Mouse (Mus musculus) ES-Bruce4 (cell line): ENCODE measurements around the gene Hdc. TPM values are rescaled to one million over a fixed set of nuclear protein-coding genes. Genes with fewer than 3 reads are reported as not detected.
"Not testable (repeated sequence)": the region's sequence is repeated elsewhere in the genome, so short reads cannot be mapped to it uniquely, and the experiment has no call there.

Source experiments
- H3K27ac ChIP-seq: 2 replicates; pipeline ENCODE4 v1.5.1; 2012; ENCODE audit warnings: low read length, inconsistent platforms; ENCODE audit not compliant: insufficient read depth
- H3K27me3 ChIP-seq: 2 replicates; pipeline ENCODE4 v1.6.1; 2012; ENCODE audit warnings: mild to moderate bottlenecking, low read length, inconsistent platforms; ENCODE audit not compliant: control insufficient read depth, poor library complexity, insufficient read depth, severe bottlenecking
- H3K36me3 ChIP-seq: 2 replicates; pipeline ENCODE4 v1.6.1; 2012; ENCODE audit warnings: inconsistent platforms, mild to moderate bottlenecking, low read length, moderate library complexity; ENCODE audit not compliant: control insufficient read depth, poor library complexity, insufficient read depth, severe bottlenecking
- H3K4me1 ChIP-seq: one replicate; pipeline ENCODE4 v1.8.1; 2011; ENCODE audit warnings: low read length; ENCODE audit not compliant: control insufficient read depth, insufficient read depth
- H3K4me3 ChIP-seq: 2 replicates; pipeline ENCODE4 v1.5.1; 2011; ENCODE audit warnings: low read depth, mild to moderate bottlenecking, low read length
- H3K9ac ChIP-seq: 2 replicates; pipeline ENCODE4 v1.6.1; 2012; ENCODE audit warnings: low read depth, mild to moderate bottlenecking, inconsistent platforms; ENCODE audit not compliant: poor library complexity, severe bottlenecking
- H3K9me3 ChIP-seq: replicated peaks from 2 replicates; pipeline ENCODE4 v1.6.1; 2012; ENCODE audit warnings: mild to moderate bottlenecking, low read length, inconsistent platforms; ENCODE audit not compliant: control insufficient read depth, poor library complexity, insufficient read depth, severe bottlenecking
- CTCF ChIP-seq: IDR thresholded peaks from one replicate; pipeline ENCODE4 v1.8.1; 2011; ENCODE audit warnings: low read depth, low read length
- EP300 ChIP-seq: IDR thresholded peaks from 2 replicates; pipeline ENCODE4 v1.6.1; 2011; ENCODE audit warnings: low read depth, low read length; ENCODE audit not compliant: insufficient read depth
- POLR2A ChIP-seq: IDR thresholded peaks from one replicate; pipeline ENCODE4 v1.8.1; 2011; ENCODE audit warnings: low read length; ENCODE audit not compliant: insufficient read depth
- polyA plus RNA-seq: library from polyadenylated mRNA; stranded (reverse); fragments of >200 nt; gene quantifications from 2 replicates; pipeline ENCODE4 v1.2.4, GENCODE M21; 2011; ENCODE audit warnings: low read depth; ENCODE audit not compliant: missing spikeins, insufficient read depth, insufficient read length

Hdc gene
- polyA plus RNA-seq, 1 experiment: not detected

DNA sequence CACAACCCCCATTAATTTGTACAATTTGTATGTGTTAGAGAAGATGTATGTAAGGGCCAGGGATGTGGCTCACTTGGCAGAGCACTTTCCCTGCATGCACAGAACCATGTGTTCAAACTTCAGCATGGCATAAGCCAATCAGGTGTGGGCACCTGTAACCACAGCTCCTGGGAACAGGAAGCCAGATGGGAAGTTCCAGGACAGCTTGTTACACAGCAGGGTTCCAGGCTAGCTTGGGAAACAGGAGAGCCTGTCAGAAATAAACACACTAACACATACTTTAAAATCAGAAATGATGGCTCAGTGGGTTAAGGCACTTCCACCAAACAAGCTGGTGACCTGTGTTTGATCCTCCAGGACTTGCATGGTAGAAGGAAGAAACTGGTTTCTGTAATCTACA, 4.0 kb upstream of the Hdc start:
- Histone ChIP-seq H3K27me3 (no peaks in the 10 kb centered on the region), H3K4me1 (peaks cover 2% of the 10 kb centered on the region), H3K4me3 (no peak overlapping the region), H3K36me3 (no peaks in the 10 kb centered on the region), H3K27ac (no peak overlapping the region), H3K9ac (no peak overlapping the region), H3K9me3 (no peaks in the 10 kb centered on the region)
- TF ChIP-seq EP300 (no peak), POLR2A (no peak), CTCF (no peak)

DNA sequence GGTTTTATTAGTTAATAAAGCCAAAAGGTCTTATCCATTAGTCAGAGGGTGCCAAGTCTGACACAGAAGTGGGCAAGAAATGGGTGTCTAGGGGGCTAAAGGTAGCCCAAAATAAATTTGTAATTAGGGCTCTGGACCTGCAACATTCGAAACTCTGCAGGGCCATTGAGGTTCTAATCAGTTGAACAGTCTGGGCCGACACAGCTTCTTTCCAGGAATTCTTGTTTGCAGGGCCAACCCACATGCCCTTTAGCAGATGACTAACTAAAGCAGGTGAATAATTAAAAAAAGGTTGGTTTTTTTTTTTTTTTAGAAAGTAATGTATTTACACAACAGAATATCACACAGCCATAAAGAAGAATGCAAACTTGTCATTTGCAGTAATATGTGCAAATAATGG, 3.4 kb upstream of the Hdc start:
- H3K27ac ChIP-seq: no peak overlapping the region
- no peaks in the 10 kb centered on the region for H3K9me3 ChIP-seq
- H3K9ac ChIP-seq: no peak overlapping the region
- no peaks in the 10 kb centered on the region for H3K27me3 ChIP-seq
- no peak for TF ChIP-seq CTCF
- TF ChIP-seq EP300: no peak
- TF ChIP-seq POLR2A: no peak
- H3K4me1 ChIP-seq: peaks cover 2% of the 10 kb centered on the region
- H3K4me3 ChIP-seq: no peak overlapping the region
- no peaks in the 10 kb centered on the region for H3K36me3 ChIP-seq

DNA sequence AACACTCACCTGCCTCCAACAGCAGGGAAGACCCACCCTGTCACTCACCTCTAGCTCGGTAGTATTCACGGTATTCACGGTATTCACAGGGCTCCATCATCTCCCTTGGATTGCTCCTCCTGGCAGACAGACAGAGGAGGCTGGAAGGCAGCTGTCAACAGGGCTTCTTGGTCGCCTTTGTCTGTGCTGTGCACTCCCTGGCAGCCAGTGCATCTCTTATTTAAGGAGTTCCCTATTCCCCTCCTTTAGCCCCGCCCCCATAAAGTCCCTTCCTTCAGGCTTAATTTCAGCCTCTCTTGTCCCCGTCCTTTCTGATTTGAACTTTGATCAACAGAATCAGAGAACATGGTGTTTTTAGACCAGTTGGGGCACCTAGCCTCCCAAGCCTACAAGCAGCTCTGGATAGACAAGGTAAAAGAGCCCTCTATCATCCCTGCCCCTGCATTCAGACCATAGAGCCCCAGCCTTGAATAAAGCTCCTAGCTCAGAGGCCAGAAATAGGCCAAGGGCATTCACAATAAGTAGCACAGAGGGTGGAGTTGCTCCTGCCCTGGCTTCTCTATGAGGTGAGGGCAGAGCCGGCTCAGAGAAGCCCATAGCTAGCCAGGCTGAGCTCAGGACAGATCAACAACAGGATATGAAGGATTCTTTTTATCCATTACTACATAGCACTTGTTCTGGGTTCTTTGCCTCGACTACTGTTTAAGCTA, 474 bp downstream of the Hdc start:
- no peaks in the 10 kb centered on the region for H3K27me3 ChIP-seq
- TF ChIP-seq EP300 (no peak), POLR2A (no peak), CTCF (no peak)

DNA sequence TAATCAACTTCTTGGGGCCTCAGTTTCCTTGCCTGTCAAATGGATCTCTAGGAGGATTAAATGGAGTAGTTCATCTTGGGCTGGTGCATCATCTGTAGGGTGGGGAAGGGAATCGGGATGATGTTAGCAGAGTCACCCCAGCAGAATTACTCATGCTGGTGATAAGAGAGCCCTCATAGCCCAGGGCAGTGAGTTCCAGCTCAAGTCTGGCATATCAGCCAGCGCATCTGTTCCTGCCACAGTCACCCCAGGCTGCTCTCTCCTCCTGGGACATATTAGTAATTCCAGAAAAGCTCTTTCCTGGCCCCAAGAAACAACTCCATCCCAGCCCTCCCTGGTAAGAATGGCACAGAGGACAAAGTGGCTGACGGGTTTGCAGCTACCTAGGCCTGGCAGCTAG, 3.7 kb downstream of the Hdc start:
- Histone ChIP-seq H3K9ac (no peak overlapping the region), H3K27ac (no peak overlapping the region)

More for the DNA sequence above, 474 bp downstream of the Hdc start:
- Histone ChIP-seq H3K4me1 (peaks cover 2% of the 10 kb centered on the region), H3K4me3 (no peak overlapping the region), H3K36me3 (no peaks in the 10 kb centered on the region), H3K9ac (no peak overlapping the region), H3K9me3 (no peaks in the 10 kb centered on the region), H3K27ac (no peak overlapping the region)

DNA sequence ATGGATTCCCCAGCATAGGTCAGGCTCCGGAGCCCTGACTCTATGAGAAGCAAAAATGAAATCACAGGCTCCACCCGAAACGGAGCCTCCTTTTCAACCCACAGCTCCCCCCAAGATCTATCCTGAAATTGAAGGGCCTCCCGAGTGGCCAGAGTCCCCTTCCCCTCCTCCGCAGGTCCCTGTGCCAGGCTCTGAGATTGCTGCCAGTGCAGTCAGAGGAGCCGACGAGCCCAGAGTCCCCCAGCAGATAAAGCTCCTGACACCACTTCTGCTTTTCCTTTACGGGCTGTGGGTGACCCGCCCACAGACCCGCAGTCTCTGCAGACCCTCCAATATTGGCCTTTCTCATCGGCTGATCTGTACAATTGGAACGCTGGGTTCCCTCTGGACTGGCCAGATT, 9.5 kb downstream of the Hdc start:
- not testable (repeated sequence) for H3K9ac ChIP-seq, H3K36me3 ChIP-seq

More for the DNA sequence above, 3.7 kb downstream of the Hdc start:
- Histone ChIP-seq H3K9me3 (no peaks in the 10 kb centered on the region), H3K27me3 (no peaks in the 10 kb centered on the region), H3K4me1 (peaks cover 2% of the 10 kb centered on the region), H3K36me3 (no peaks in the 10 kb centered on the region), H3K4me3 (no peak overlapping the region)
- TF ChIP-seq EP300: no peak
- no peak for TF ChIP-seq CTCF
- TF ChIP-seq POLR2A: no peak

DNA sequence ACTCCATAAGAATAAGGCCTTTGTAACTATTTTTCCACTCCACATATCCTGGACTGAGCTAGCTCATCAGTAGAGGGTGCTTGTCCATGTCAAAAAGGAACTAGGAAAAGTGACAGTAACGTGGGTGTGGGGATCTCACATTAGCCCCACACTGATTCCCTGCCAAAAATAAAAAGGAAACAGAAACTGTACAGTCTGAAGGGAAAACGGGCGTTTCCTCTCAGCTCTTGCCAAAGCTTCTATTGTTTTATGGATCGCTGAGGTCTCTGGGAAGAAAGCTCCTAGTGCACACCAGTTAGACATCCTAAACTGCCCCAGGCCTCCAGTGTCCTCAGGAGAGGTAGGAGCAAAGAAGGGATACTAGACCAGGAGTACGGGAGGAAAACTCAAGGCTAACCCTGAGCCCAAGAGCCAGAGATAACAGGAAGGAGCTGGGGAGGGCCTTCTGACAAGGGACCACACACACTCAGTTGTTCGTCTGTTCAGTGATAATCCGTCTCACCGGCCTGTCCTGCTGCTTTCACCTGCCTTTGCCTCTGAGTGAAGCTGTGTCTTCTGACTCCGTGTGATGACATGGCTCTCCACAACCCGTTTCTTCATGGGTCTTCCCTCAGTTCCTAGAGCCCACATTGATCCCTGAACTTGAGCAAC, 11.4 kb downstream of the Hdc start:
- H3K9ac ChIP-seq: no peak overlapping the region
- TF ChIP-seq POLR2A: no peak
- no peak for TF ChIP-seq CTCF
- no peak for TF ChIP-seq EP300
- no peaks in the 10 kb centered on the region for H3K27me3 ChIP-seq
- H3K4me3 ChIP-seq: no peak overlapping the region
- no peaks in the 10 kb centered on the region for H3K9me3 ChIP-seq
- H3K27ac ChIP-seq: no peak overlapping the region
- H3K36me3 ChIP-seq: no peaks in the 10 kb centered on the region
- no peaks in the 10 kb centered on the region for H3K4me1 ChIP-seq

More for the DNA sequence above, 9.5 kb downstream of the Hdc start:
- H3K9me3 ChIP-seq, H3K4me3 ChIP-seq, H3K27me3 ChIP-seq, H3K4me1 ChIP-seq, H3K27ac ChIP-seq: not testable (repeated sequence)
